Mouse (Mus musculus) kidney, postnatal 0 days (tissue): ENCODE measurements around the gene Pcnx2. TPM values are rescaled to one million over a fixed set of nuclear protein-coding genes. Genes with fewer than 3 reads are reported as not detected.

Experiments
- ATAC-seq: fragments of 200-750 bp; cut with Nextera tagmentation; replicated peaks from 2 replicates; pipeline ENCODE4 v1.8.0; 2017; ENCODE audit warnings: low read depth, moderate number of reproducible peaks, moderate TSS enrichment, moderate library complexity; ENCODE audit not compliant: low FRiP score
- DNase-seq: peaks from one replicate; pipeline ENCODE4 v3.0.0-alpha.2; 2016; ENCODE audit warnings: low spot score
- H3K27ac ChIP-seq: fragments of 300-500 bp; sonication (generic); 2 replicates; pipeline ENCODE4 v1.5.1; 2014; ENCODE audit warnings: mild to moderate bottlenecking
- H3K27me3 ChIP-seq: fragments of 300-500 bp; sonication (generic); 2 replicates; pipeline ENCODE4 v1.6.1; 2014; ENCODE audit warnings: low read length, mixed read lengths; ENCODE audit not compliant: insufficient read depth
- H3K36me3 ChIP-seq: fragments of 300-500 bp; sonication (generic); 2 replicates; pipeline ENCODE4 v1.6.1; 2014; ENCODE audit warnings: low read length, mixed read lengths; ENCODE audit not compliant: insufficient read depth
- H3K4me1 ChIP-seq: fragments of 300-500 bp; sonication (generic); replicated peaks from 2 replicates; pipeline ENCODE4 v1.6.1; 2014; ENCODE audit warnings: antibody characterized with exemption, low read length, mixed read lengths; ENCODE audit not compliant: insufficient read depth
- H3K4me2 ChIP-seq: fragments of 300-500 bp; sonication (generic); 2 replicates; pipeline ENCODE4 v1.6.1; 2014; ENCODE audit warnings: mild to moderate bottlenecking, low read length, moderate library complexity, mixed read lengths
- H3K4me3 ChIP-seq: fragments of 300-500 bp; sonication (generic); replicated peaks from 2 replicates; pipeline ENCODE4 v1.5.1; 2014; ENCODE audit warnings: low read depth, low read length
- H3K9ac ChIP-seq: fragments of 300-500 bp; sonication (generic); 2 replicates; pipeline ENCODE4 v1.6.1; 2014; ENCODE audit warnings: low read depth, low read length
- H3K9me3 ChIP-seq: fragments of 300-500 bp; sonication (generic); replicated peaks from 2 replicates; pipeline ENCODE4 v1.6.1; 2016; ENCODE audit warnings: low read length, inconsistent platforms, mixed read lengths
- CTCF ChIP-seq: IDR thresholded peaks from 2 replicates; pipeline ENCODE4 v1.5.1; 2016; ENCODE audit warnings: antibody characterized with exemption, low read depth, mild to moderate bottlenecking, moderate library complexity
- WGBS: fragments of 180-500 bp; shearing (Covaris S2); extraction: QIAGEN DNeasy Blood & Tissue Kit; methylation state at CpG from one replicate; pipeline ENCODE4 v1.1.7; 2014; 5-methylcytosine and 5-hydroxymethylcytosine counted together
- polyA plus RNA-seq: library from polyadenylated mRNA; unstranded; fragments of >200 nt; fragmentation: Nextera tagmentation; extraction: Ambion mirVana; gene quantifications from 2 replicates; pipeline ENCODE4 v1.2.1, GENCODE M21; 2015

Gene Pcnx2
- polyA plus RNA-seq, 1 experiment from 2014 or later = 0.13 TPM

- TF ChIP-seq CTCF = no peak
- no peak for DNase-seq
- Histone ChIP-seq H3K27me3 (no peaks in the 10 kb centered on the region), H3K9ac (no peak overlapping the region), H3K4me3 (no peak overlapping the region), H3K36me3 (no peaks in the 10 kb centered on the region), H3K4me2 (no peak overlapping the region), H3K27ac (no peak overlapping the region), H3K4me1 (no peaks in the 10 kb centered on the region), H3K9me3 (no peaks in the 10 kb centered on the region)
- ATAC-seq = no peak
- 86% methylated on average over 7 of the region's 7 CpGs for WGBS
These were observed 192.3 kb downstream of the Pcnx2 start for GRCm38 (mm10) chr8:125705816-125706215.

GRCm38 (mm10) chr8:125704434-125704833 lies 193.7 kb downstream of the Pcnx2 start:
- Histone ChIP-seq H3K36me3 (no peaks in the 10 kb centered on the region), H3K4me3 (no peak overlapping the region), H3K27me3 (no peaks in the 10 kb centered on the region), H3K9ac (no peak overlapping the region), H3K4me1 (no peaks in the 10 kb centered on the region), H3K9me3 (no peaks in the 10 kb centered on the region), H3K27ac (no peak overlapping the region), H3K4me2 (no peak overlapping the region)
- WGBS = 93% methylated on average over 6 of the region's 6 CpGs
- DNase-seq = no peak
- TF ChIP-seq CTCF = no peak
- no peak for ATAC-seq

- TF ChIP-seq CTCF = no peak
- no peak for ATAC-seq
- no peaks in the 10 kb centered on the region for H3K27me3 ChIP-seq
- no peaks in the 10 kb centered on the region for H3K4me1 ChIP-seq
- no peak overlapping the region for H3K9ac ChIP-seq
- WGBS = 39% methylated on average over 15 of the region's 15 CpGs
- no peak overlapping the region for H3K4me3 ChIP-seq
- H3K9me3 ChIP-seq = no peaks in the 10 kb centered on the region
- H3K36me3 ChIP-seq = no peaks in the 10 kb centered on the region
- no peak overlapping the region for H3K27ac ChIP-seq
- no peak overlapping the region for H3K4me2 ChIP-seq
- no peak for DNase-seq
These were observed 195.1 kb downstream of the Pcnx2 start for GRCm38 (mm10) chr8:125702868-125703473.

Other genes with a start within 250 kb of the Pcnx2 start
- 4.7 and 5.3 TPM in 2 replicates for gene Map10, start 228.5 kb downstream of the Pcnx2 start, polyA plus RNA-seq
- gene Ntpcr, start 168.4 kb downstream of the Pcnx2 start, polyA plus RNA-seq = 32.3 and 32.8 TPM in 2 replicates
- 3.9 and 4.4 TPM in 2 replicates for gene Map3k21, start 12.1 kb upstream of the Pcnx2 start, polyA plus RNA-seq
- 66.5 and 72.5 TPM in 2 replicates for gene Kcnk1, start 96.9 kb upstream of the Pcnx2 start, polyA plus RNA-seq